Mouse (Mus musculus) embryonic facial prominence, embryonic 15.5 days (tissue): ENCODE results near the gene Sos1. TPM values are rescaled to one million over a fixed set of nuclear protein-coding genes. Genes with fewer than 3 reads are reported as not detected.
A peak's percentile ranks its signal among the peaks of the same experiment; 100 is the strongest.

Experiments
- ATAC-seq: fragments of 200-750 bp; cut with Nextera tagmentation; 2 replicates; pipeline ENCODE4 v1.8.0; 2017; ENCODE audit warnings: low read depth, moderate TSS enrichment; ENCODE audit not compliant: insufficient number of reproducible peaks, low FRiP score, low TSS enrichment
- H3K27ac ChIP-seq: fragments of 300-500 bp; sonication (generic); replicated peaks from 2 replicates; pipeline ENCODE4 v1.5.1; 2015; ENCODE audit warnings: mild to moderate bottlenecking, inconsistent platforms
- H3K27me3 ChIP-seq: fragments of 300-500 bp; sonication (generic); 2 replicates; pipeline ENCODE4 v1.6.1; 2015; ENCODE audit warnings: inconsistent platforms
- H3K36me3 ChIP-seq: fragments of 300-500 bp; sonication (generic); 2 replicates; pipeline ENCODE4 v1.6.1; 2015; ENCODE audit warnings: mild to moderate bottlenecking, inconsistent platforms
- H3K4me1 ChIP-seq: fragments of 300-500 bp; sonication (generic); 2 replicates; pipeline ENCODE4 v1.6.1; 2015; ENCODE audit warnings: inconsistent platforms
- H3K4me2 ChIP-seq: fragments of 300-500 bp; sonication (generic); replicated peaks from 2 replicates; pipeline ENCODE4 v1.6.1; 2015; ENCODE audit warnings: mild to moderate bottlenecking, inconsistent platforms
- H3K4me3 ChIP-seq: fragments of 300-500 bp; sonication (generic); replicated peaks from 2 replicates; pipeline ENCODE4 v1.5.1; 2015; ENCODE audit warnings: mild to moderate bottlenecking, inconsistent platforms
- H3K9ac ChIP-seq: fragments of 300-500 bp; sonication (generic); 2 replicates; pipeline ENCODE4 v1.6.1; 2015; ENCODE audit warnings: inconsistent platforms
- H3K9me3 ChIP-seq: fragments of 300-500 bp; sonication (generic); replicated peaks from 2 replicates; pipeline ENCODE4 v1.6.1; 2016; ENCODE audit warnings: inconsistent platforms
- WGBS: fragments of 180-500 bp; shearing (Covaris S2); methylation state at CpG from one replicate; pipeline ENCODE4 v1.1.7; 2015; 5-methylcytosine and 5-hydroxymethylcytosine counted together
- polyA plus RNA-seq: library from polyadenylated mRNA; unstranded; fragments of >200 nt; fragmentation: Nextera tagmentation; extraction: Ambion mirVana; gene quantifications from 2 replicates; pipeline ENCODE4 v1.2.1, GENCODE M21; 2015

The Sos1 gene
- polyA plus RNA-seq, 1 experiment from 2014 or later = 4.6 TPM

DNA sequence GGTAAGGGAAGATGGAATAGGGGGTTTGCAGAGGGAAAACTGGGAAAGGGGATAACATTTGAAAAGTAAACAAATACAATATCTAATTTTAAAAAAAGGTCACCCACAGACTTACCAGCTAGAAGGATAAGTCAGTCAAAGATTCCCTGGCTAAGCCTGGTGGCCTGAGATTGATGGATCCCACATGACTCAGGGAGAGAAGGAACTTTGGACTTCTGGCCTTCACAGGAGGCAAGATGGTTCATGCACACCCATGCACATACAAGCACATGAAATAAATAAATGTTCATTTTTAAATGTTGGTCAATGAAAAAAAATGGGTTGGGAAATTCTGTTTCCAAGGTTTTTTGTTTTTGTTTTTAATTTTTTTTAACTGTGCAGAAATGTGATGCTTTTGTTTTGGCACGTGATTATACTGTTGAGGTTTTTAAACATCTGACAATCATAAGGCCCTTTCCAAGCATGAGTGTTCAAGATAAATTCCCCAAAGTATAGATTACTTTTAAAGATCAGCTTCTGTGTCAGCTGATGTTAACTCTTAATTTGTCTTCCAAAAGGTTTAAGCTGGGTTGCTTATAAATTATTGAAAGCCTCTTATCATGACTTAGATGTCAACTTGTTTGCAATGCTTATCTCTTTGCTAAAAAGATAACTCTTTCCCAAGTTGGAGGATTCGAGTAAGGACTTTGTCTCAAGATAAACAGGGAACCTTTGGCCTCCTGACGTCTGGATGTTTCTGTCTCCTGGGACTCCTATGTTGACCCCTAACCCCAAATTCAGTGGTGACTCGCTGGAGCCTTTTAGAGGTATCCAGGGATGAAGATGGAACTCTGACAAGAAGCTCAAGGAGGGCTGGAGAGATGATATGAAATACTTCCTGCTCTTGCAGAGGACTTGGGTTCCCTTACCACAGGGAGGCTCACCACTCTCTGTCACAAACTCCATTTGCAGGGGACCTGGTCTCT lies 29.5 kb upstream of the Sos1 start:
- no peak for ATAC-seq
- Histone ChIP-seq H3K27me3 (no peaks in the 10 kb centered on the region), H3K9ac (no peak overlapping the region), H3K4me1 (no peaks in the 10 kb centered on the region), H3K27ac (no peak overlapping the region), H3K4me2 (no peak overlapping the region), H3K4me3 (no peak overlapping the region), H3K36me3 (no peaks in the 10 kb centered on the region), H3K9me3 (no peaks in the 10 kb centered on the region)
- WGBS = 32% methylated on average over 4 of the region's 4 CpGs

- H3K4me1 ChIP-seq = no peaks in the 10 kb centered on the region
- ATAC-seq = no peak
- H3K9me3 ChIP-seq = no peaks in the 10 kb centered on the region
- no peak overlapping the region for H3K4me3 ChIP-seq
- 77% methylated on average over 6 of the region's 6 CpGs for WGBS
- no peak overlapping the region for H3K27ac ChIP-seq
- no peaks in the 10 kb centered on the region for H3K27me3 ChIP-seq
- no peak overlapping the region for H3K4me2 ChIP-seq
- H3K9ac ChIP-seq = no peak overlapping the region
- H3K36me3 ChIP-seq = no peaks in the 10 kb centered on the region
These were observed 25.5 kb upstream of the Sos1 start for GRCm38 (mm10) chr17:80505766-80506165.

GRCm38 (mm10) chr17:80505342-80505741 lies 25.1 kb upstream of the Sos1 start:
- Histone ChIP-seq H3K9ac (no peak overlapping the region), H3K9me3 (no peaks in the 10 kb centered on the region), H3K4me2 (no peak overlapping the region), H3K27me3 (no peaks in the 10 kb centered on the region), H3K36me3 (no peaks in the 10 kb centered on the region), H3K4me1 (no peaks in the 10 kb centered on the region), H3K4me3 (no peak overlapping the region), H3K27ac (no peak overlapping the region)
- WGBS = 82% methylated on average over 4 of the region's 4 CpGs
- ATAC-seq = no peak

DNA sequence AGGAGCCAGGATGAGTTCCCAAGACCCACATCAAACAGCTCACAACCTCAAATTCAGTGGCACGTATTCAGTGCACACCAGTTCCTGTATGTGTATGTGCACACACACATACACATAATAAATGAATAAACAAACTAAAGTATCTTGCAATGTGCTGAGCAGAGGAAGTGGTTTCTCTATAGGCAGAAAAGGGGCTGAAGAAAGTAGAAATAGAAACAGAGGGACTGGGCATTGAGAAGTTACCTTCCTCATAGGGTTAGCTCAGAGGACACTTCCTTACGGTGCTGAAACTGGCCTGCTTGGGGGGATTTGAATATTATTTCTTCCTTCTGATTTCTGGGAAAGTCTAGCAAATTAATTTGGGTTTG lies 21.5 kb upstream of the Sos1 start:
- H3K9ac ChIP-seq = no peak overlapping the region
- H3K27ac ChIP-seq = no peak overlapping the region
- H3K4me1 ChIP-seq = no peaks in the 10 kb centered on the region
- H3K27me3 ChIP-seq = no peaks in the 10 kb centered on the region
- H3K36me3 ChIP-seq = no peaks in the 10 kb centered on the region
- no peaks in the 10 kb centered on the region for H3K9me3 ChIP-seq
- ATAC-seq = no peak
- H3K4me2 ChIP-seq = no peak overlapping the region
- WGBS = 51% methylated on average over 2 of the region's 2 CpGs
- no peak overlapping the region for H3K4me3 ChIP-seq

DNA sequence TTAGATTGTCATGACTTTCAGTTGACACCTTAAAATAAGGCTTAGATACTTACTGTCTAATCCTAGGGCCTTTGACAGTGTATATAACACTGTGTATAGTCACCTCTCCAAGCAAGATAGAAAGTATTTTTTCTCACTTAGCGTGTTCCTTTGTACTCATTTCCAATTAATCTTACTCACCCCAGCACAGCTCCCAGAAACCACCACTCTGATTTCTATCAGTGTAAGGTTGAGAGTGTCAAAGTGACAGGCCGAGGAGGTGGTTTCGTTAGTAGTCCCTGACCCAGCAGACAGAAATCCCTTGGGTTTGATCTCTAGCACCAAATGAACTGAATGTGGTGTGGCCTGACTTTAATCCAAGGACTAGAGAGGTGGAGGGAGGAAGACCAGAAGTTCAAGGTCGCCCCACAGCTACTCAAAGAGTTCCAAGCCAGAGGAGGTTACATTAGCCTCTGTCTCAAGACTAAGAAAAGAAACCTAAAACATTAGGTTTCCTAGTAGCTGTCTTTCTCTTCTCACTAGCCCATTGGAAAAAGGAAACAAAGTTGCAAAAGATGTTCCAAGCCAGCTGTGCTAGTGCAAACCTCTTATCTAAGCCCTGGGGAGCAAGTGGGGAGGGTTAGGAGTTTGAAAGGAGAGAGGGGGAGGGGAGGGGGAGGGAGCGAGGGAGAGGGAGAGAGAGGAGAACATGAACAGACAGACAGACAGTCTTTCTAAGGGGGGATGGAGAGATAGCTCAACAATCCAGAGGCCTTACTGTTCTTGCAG lies 21.0 kb upstream of the Sos1 start:
- Histone ChIP-seq H3K27me3 (no peaks in the 10 kb centered on the region), H3K27ac (no peak overlapping the region), H3K4me3 (no peak overlapping the region), H3K4me2 (no peak overlapping the region), H3K9ac (no peak overlapping the region), H3K4me1 (no peaks in the 10 kb centered on the region), H3K9me3 (no peaks in the 10 kb centered on the region), H3K36me3 (no peaks in the 10 kb centered on the region)
- WGBS = 71% methylated on average over 5 of the region's 5 CpGs
- ATAC-seq = no peak

GRCm38 (mm10) chr17:80500025-80500424 lies 19.8 kb upstream of the Sos1 start:
- WGBS = 78% methylated on average over 4 of the region's 4 CpGs
- Histone ChIP-seq H3K9me3 (no peaks in the 10 kb centered on the region), H3K9ac (no peak overlapping the region), H3K27me3 (no peaks in the 10 kb centered on the region), H3K36me3 (no peaks in the 10 kb centered on the region), H3K4me1 (no peaks in the 10 kb centered on the region), H3K27ac (no peak overlapping the region), H3K4me2 (no peak overlapping the region), H3K4me3 (no peak overlapping the region)
- no peak for ATAC-seq

DNA sequence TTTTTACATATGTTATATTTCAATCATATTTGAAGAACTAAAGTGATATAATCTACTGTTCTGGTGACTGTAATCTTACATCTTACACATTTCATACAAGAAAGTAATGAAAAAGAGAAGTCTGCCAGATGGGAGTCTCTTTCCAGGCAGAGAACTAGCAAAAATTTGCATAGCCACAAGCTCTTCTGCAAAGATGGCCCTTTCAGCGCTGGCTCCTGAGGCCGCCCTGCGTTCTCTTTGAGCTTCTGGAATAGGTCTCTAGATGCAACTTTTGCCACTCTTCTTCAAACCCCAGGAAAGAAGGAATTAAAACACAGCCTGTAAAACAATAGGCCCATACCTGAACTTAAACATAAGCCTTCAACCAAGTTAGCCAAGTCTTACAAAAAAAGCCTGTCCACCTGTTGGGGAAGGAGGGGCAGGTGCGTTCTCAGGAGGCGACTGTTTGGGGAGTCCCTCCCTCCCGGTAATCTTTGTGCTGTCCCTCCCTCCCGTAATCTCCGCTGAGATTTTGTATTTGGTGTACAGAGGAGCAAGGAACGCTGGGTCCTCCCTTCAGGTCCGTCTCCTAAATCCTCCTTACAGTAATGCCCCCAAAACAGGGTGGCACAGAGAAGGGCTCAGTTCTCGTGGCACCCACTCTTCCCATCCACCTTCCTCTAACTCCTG lies 18.5 kb upstream of the Sos1 start:
- H3K27ac ChIP-seq = no peak overlapping the region
- H3K9me3 ChIP-seq = no peaks in the 10 kb centered on the region
- no peaks in the 10 kb centered on the region for H3K27me3 ChIP-seq
- no peaks in the 10 kb centered on the region for H3K4me1 ChIP-seq
- 63% methylated on average over 11 of the region's 11 CpGs for WGBS
- no peak overlapping the region for H3K9ac ChIP-seq
- no peak for ATAC-seq
- no peak overlapping the region for H3K4me2 ChIP-seq
- no peaks in the 10 kb centered on the region for H3K36me3 ChIP-seq
- no peak overlapping the region for H3K4me3 ChIP-seq

DNA sequence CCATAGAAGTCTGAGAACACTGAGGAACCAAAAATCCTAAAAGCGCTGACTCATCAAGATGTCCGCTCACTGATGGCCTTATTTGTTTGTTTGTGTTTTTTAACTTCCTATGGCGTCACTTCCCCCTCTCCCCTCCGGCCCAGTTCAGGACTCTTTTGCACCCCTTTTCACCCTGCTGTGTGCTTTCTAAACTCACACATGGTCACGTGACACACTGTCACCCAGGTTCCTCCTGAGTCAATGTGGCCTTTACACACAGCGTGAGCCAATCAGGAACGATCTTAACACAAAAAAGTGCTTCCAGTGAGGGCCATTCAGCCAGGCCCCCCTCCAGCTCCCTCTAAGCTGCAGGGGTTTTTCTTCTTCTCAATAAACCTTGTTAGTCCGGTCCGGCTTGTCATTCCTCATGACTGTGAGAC lies 16.9 kb upstream of the Sos1 start:
- Histone ChIP-seq H3K27me3 (no peaks in the 10 kb centered on the region), H3K9ac (no peak overlapping the region), H3K27ac (no peak overlapping the region), H3K4me3 (no peak overlapping the region), H3K4me2 (no peak overlapping the region), H3K4me1 (no peaks in the 10 kb centered on the region), H3K36me3 (no peaks in the 10 kb centered on the region), H3K9me3 (no peaks in the 10 kb centered on the region)
- 0 out of 2 replicates have a peak, but pooled peaks have one; percentile 34 for ATAC-seq
- 67% methylated on average over 9 of the region's 9 CpGs for WGBS

GRCm38 (mm10) chr17:80496607-80497170 lies 16.4 kb upstream of the Sos1 start:
- H3K9me3 ChIP-seq = no peaks in the 10 kb centered on the region
- WGBS = 75% methylated on average over 8 of the region's 8 CpGs

DNA sequence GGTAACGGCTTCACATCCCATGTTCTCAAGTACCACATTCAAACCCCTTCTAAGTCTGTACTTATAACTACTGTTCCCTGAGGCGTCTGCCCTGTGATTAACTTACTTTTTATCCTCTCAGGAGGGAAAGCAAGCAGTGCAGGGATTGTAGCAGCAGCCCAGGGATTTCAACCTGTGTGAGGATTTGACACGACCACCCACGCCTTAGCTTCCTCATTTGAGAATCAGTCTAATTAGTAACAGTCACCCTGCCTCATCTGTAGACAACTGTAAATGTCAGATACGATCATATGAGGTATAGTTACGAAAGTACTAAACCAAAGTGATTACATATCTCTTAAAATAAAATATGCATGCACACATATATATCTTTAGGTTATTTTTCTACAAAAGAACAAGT lies 15.9 kb upstream of the Sos1 start:
- 56% methylated on average over 6 of the region's 6 CpGs for WGBS
- no peak for ATAC-seq

More at GRCm38 (mm10) chr17:80496607-80497170, 16.4 kb upstream of the Sos1 start:
- Histone ChIP-seq H3K27ac (no peak overlapping the region), H3K4me2 (no peak overlapping the region), H3K27me3 (no peaks in the 10 kb centered on the region), H3K36me3 (no peaks in the 10 kb centered on the region), H3K4me3 (no peak overlapping the region), H3K9ac (no peak overlapping the region), H3K4me1 (no peaks in the 10 kb centered on the region)
- ATAC-seq = no peak

DNA sequence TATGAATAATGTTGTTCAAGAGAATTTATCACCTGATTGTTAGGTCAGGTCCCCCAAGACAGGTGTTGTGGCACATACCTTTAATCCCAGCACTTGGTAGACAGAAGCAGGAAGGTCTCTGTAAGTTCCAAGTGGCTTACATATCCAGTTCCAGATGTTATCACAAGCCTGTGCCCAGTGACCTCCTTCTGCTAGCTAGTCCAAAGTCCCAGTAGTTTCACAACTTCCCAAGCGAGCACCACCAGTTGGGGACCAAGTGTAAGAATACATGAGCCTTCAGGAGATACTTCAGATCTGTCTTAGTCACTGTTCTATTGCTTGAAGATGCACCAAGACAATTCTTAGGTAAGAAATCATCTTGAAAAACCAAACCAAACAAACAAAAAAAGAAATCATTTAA lies 13.6 kb upstream of the Sos1 start:
- Histone ChIP-seq H3K4me3 (no peak overlapping the region), H3K9ac (no peak overlapping the region), H3K27me3 (no peaks in the 10 kb centered on the region), H3K4me1 (no peaks in the 10 kb centered on the region), H3K4me2 (no peak overlapping the region), H3K27ac (no peak overlapping the region), H3K9me3 (no peaks in the 10 kb centered on the region), H3K36me3 (no peaks in the 10 kb centered on the region)
- ATAC-seq = no peak
- WGBS = 61% methylated on average over 1 of the region's 1 CpGs

More for the DNA sequence above, 15.9 kb upstream of the Sos1 start:
- Histone ChIP-seq H3K9ac (no peak overlapping the region), H3K27ac (no peak overlapping the region), H3K36me3 (no peaks in the 10 kb centered on the region), H3K4me3 (no peak overlapping the region), H3K4me1 (no peaks in the 10 kb centered on the region), H3K4me2 (no peak overlapping the region), H3K9me3 (no peaks in the 10 kb centered on the region), H3K27me3 (no peaks in the 10 kb centered on the region)
